Mouse (Mus musculus) layer of hippocampus, postnatal 14 days (tissue): ENCODE measurements around the gene Kifap3. TPM values are rescaled to one million over a fixed set of nuclear protein-coding genes. Genes with fewer than 3 reads are reported as not detected.

Experiments
- DNase-seq, 2 experiments: peaks; one replicate each; pipeline ENCODE4 v3.0.0; 2021 to 2022; ENCODE audit warnings: low spot score in 2 of 2, mixed read lengths in 1 of 2
- total RNA-seq, 2 experiments: library from RNA; stranded (reverse); gene quantifications; 2 replicates each; pipeline ENCODE4 v1.2.3; 2021

The Kifap3 gene
- total RNA-seq, 2 experiments from 2014 or later, result 195 to 199 TPM

DNA sequence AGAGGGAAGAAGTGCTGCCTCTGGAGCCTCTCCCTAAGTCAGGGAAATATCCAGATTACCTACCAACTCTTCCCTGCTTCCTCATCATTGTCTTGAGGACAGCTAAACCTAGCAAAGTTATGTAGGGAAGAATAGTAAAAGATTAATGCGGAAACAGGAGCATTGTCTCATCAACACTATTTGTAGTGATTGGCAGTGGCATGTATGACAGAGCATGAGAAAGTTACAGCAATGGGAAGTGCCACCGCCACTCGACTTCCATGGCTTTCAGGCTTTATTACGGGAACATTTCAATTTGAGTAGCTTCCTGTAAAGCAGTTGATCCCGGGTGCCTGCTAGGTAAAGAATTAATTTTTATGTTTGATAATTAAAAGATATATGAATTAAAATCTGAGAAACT is 113.9 kb downstream of the Kifap3 start:
- no peak for DNase-seq

DNA sequence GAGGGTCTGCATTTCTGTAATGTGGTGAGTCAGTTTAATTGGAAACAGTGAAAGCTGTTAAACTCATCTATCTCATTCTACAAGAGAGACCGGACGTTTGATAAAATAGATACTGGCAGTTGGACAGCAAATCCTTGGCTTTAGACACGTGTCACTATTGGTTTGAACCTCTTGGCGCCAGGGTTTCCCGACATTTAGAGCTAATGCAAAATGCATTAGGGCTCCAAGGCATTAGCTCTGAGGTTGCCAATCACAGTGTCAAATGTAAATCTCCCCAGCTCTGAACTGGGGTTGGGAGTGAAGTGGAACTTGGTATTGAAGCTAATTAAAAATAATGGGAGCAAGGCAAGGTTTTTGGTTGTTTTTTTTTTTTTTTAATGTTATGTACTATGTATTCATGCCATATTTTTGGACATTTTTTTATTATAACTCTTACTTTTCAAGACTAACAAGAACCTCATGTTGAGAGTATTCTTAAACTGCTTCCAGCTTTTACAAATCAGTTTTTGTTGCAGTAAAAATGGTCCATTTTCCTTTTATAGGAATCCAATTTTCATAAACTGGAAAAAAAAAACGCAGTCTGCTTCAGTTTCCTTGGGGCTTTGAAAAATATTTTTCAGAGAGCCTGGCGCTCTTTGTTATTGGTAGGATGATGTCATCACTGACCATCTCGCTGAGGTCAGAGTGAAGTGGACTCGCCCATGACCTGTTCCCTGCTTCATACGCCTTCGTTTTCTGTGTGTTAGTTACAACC is 114.6 kb downstream of the Kifap3 start:
- no peak for DNase-seq

DNA sequence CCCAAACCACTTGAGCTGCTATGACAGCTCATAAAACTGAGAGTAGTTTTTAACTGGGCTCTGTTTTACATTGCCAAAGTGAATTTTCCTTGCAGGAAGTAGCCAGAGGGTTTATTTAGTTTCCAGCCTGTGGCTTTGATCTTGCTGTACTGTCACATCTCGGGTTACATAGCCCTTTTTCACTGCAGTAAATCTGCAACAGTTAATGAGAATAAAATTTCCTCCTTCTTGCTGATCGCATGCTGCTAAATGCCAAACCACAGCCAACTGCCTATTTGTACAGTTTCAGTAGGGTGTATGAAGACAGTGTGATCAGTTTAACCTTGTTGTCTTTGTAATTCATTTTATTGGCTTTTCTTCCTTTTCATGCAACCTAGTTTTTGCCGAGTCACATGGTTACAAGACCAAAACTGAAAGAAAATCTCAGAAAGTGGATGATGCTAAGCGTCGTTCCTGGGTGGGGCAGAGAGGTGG is 118.9 kb downstream of the Kifap3 start:
- no peak for DNase-seq

DNA sequence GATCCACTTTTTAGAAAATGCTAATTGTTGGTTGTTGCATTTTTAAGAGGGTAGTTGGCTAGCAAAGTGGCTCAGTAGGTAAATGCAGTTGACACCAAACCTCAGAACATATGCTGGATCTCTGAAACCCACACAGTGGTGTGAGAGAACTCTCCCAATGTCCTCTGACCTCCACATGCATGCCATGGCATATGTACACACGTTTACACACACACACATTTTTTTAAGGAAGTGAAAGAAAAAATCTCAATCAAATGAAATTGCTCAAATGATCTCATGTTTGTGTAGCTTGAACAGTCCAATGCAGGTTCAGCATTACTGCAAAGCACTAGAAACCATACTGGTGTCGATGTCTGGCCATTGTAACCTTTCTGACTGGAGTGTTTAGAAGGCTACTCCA is 120.2 kb downstream of the Kifap3 start:
- DNase-seq, result no peak

DNA sequence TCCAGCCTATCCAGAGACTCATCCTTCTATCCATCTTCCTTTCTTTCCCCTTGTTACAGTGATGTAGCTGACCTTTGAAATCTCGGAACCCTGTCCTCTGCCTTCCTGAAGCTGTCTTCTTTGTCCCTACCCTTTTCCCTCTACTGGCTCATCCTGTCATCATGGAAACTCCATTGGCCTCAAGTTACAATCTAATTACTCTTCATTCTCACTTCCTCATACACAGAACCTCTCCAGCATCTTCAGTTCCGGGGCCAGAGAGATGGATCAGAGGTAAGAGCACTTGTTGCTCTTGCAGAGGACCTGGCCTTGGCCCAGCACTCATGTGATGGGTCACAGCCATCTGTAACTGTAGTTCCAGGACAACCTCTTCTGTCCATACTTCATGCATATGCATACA is 120.8 kb downstream of the Kifap3 start:
- DNase-seq, result no peak

DNA sequence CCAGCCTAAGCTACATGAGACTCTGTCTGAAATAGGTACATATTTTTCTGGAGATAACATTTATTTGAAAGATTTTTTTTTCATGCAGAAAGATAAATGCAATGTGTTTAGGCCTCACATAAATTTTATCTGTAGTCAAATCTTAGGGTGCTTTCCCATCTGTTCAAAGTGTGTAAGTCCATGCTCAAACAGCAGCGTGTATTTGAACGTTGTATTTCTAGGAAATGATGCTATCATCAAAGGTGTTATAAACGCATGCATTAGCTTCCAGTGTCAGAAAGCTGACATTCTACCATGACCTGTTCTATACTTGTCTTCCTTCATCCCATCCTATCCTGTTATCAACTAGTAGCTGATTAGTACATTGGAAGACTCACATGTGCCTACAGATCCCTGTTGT is 124.0 kb downstream of the Kifap3 start:
- DNase-seq, result no peak

DNA sequence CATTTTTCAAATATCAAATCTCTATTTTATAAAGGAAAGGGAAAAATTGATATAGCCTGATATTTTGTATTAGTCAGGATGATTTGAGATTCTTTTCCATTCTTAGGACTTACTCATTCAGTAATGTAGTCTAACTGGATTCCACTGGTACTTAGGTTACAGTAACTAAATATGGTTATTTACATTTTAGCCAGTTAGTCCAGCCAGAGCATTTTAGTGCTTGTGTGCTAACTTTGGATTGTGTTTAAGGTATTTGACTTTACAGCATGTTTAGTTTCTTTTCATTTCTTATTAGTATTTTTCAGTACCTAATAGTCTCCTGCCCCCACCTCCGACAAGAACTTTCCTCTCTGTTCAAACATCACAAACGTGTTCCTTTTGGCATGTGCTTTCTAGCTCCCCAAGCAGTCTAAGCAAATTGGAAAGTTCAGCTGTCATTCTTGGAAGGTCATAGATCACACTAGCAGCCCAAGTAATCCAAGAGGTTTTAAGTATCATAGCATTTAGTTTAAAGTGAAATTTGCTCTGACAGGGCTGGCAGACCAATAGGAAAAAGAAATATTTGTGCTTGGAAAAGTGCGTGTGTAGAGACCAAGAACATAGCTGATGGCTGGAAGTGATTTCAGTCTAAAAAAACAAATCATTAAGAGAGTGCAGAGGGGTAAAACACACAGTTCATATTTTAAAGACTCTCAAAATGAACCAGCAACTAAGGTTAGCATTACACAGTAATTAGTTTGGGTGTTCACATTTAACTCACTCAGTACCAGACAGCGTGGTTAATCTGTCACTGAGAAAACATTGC is 127.8 kb downstream of the Kifap3 start:
- no peak for DNase-seq

DNA sequence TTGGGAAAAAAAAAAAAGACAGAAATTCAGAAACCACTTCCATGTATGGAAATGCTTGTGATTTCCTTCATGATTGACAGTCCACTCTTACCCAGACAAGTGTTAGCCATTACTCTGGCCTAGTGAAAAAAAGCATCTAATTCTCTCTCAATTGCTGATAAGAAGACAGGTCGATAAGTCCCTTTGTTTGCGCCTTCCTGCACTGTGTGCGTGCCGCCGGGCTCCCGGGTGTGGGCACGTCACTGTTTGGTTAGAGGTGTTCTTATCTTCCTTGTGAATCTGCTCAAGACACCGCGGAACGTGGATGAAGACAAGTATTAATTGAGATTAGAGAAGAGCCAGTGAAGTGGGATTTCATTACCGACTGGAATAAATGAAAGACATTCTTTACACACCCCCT is 129.0 kb downstream of the Kifap3 start:
- DNase-seq, result no peak

DNA sequence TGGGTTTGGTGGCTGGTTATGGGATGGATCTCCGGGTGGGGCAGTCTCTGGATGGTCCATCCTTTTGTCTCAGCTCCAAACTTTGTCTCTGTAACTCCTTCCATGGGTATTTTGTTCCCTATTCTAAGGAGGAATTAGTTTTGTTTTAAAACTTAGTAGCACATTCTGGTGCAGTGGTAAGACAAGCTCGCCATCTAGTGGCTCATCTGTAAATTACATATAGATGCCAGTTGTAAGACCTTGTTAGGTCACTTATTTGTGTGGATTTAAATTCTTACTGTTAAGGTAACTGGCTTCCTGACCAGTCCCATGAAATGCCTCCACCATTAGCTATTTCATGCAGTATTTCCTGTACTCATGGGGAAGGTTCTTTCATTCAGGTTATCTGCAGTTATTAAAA is 131.0 kb downstream of the Kifap3 start:
- peak in 1 of 2 experiments; percentile 62 for DNase-seq

DNA sequence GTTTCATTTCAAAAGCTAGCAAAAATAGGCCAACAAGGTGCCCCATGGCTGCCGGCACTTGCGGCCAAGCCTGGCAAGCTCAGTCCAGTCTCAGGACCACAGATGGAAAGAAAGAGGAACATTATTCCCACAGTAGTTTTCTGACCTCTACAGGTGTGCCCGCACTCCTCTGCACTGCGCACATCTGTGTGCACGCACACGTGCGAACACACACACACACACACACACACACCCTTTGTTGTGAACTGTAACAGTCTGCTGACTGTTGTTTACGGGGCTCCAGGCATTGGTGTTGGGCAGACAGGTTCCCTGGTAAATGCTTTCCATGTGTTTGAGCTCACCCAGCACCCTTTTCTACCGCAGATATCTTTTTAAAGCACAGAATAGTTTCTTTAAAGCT is 131.4 kb downstream of the Kifap3 start:
- DNase-seq, result no peak

DNA sequence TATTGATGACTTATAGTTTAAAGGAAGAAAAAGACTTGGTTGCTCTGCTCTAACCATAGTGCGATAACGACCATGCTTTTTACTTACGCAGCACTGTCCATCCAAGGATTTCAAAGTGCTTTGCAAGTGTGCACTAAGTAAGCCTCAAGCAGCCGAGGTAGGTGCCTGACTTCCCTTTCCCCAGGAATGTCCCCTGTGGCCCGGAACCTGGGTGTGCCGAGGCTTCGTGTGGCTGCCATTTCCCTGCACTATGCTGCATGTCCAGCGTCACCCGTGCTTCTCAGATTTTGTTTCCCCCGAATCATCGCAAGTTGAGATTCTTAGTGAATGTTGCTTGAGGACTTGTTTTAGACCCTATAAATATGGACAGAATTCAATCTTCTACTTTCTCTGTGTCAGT is 132.6 kb downstream of the Kifap3 start:
- no peak for DNase-seq

DNA sequence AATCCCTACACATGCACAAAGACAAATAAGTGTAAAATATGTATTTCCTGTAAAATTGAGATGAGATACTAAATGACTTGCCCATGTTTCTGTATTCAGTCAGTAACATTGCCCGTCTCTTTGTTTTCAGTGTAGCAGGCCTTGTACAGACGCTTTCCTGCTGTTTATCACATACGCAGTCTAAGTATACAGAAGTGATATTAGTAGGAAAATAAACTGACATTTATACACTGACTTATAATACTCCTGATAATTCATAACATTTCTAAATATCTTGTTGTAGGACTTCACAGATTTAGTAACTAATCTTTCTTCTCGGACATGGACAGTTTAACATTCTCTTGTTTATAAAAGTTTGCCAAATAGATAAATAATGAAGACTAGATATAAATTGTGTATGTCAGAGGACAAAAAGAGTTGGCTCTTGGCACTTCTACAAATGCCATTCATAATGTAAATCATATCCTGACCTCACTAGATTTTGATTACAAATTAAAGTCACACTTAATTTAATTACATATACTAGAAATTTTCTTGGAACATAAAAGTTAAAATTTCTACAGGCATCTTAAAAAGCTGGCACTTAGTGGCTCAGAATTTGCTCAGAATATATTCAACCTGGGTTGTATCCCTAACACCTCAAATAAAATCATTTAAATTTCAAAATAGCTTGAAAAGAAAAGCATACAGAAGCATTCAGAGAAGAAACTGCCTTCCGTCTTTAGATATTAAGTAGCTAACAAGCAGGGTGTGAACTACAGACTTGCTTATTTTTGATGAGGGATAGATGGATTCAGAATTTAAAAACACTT is 138.2 kb downstream of the Kifap3 start:
- no peak for DNase-seq

DNA sequence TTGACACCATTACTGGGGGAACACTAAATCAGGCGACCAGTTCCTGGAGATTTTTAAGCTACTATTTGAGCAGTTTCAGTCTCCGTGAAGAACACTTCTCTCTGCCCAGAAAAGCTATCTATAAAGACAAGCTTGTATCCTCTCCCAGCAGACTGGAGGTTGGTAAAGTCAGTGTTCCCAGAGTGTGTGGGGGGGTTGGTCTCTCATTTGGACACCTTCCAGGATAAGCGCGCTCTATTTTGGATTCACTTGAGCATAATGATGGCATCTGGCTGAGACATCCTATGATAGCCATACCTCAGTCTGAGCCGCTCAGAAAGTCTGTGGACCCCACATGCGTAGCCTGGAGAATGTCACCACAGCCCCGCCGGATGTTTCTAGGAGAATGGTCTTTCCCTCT is 144.7 kb downstream of the Kifap3 start:
- no peak for DNase-seq

DNA sequence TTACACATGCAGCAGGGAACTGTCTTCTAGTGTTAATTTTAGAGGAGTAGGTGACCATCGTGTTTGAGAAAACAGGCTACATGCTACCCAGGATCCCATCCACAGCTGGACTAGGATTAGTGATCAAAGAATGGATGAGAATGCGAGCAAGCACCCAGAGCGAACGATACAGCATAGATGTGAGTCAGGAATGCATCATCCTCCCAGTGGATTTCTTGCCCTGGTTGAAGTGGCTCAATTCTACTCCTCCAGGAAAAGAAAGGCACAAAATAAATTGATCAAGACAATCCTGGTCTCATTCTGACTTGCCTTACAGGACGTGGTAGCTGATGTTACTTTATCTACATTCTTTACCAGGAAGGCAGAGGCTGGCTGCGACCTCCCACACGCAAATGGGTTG is 149.5 kb downstream of the Kifap3 start, which contains the start of gene Scyl3:
Gene Scyl3, plus strand, starts transcription at position 255 of the 400 bp plus-strand sequence.
- no peak for DNase-seq

DNA sequence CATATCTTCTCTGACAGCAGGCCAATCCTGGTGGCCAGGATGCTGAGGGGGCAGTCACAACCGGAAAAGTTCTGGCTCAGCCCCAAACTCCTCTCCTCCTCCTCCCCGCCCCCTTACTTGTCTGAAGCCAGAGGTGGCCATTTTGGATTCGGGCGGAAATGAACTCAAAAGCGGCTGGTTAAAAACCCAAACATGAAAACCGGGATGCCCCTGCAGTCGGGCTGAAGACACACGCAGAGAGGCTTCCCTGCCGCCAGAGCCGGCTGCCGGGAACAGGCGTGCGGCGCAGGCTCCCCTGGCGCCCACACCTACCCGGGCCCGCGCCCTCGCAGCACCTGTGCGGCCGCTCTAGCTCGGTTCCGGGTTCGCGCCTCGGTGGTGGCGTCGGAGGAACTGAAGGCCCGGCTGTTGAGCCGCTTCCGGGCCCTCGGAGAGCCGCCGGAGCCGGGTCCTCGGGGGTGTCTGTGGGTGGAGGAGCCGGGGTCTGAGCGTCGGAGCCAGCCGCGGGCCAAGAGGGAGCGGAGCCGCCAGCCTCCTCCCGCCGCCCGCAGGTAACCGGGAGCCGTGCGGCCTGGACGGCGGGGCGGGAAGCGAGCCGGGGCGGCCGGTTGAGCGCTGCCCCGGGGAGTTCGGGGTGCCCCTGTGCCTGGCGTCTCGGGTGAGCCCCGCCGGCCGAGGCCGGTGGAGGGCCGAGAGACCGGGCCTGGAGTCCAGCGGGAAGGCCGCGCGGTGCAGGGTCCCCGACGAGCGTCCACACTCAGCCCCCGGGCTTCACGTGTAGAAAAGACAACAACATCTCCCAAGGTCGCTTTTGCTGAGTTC is 150.5 kb downstream of the Kifap3 start:
- peak; percentile 91 to 92 for DNase-seq

DNA sequence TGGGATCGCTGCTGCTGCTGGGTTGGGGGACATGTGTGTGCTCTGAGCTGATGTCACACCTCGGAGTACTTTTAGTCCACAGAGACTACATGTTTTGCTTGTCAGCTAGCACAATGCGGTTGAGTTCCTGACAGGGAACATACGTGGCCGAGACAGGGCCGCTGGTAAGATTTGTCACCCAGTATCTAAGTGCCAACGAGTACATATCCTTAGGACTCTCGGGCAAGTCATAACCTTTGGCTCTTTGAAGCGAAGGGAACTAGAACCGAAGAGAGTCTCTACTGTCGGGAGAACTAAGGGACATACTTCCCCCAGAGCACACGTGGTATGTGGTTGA is 151.0 kb downstream of the Kifap3 start:
- no peak for DNase-seq

DNA sequence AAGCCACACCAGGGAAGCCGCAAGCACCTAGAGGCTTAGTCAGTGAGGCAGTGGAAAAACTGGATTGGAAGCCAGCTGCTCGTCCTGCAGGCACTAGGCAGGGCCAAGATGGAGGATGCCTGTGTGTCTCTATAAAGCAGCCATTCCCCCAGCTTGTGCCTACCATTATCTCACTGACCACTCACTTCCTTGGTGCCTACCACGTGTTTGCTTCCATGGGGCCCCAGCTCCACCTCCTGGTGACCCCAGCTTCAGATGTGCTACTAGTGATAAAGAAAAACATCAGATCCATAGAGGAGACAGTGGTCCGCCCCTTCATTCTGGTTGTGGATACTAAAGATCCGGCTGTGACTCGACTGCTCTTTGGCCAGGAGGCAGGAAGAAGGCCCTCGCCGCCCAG is 152.4 kb downstream of the Kifap3 start:
- DNase-seq, result no peak

DNA sequence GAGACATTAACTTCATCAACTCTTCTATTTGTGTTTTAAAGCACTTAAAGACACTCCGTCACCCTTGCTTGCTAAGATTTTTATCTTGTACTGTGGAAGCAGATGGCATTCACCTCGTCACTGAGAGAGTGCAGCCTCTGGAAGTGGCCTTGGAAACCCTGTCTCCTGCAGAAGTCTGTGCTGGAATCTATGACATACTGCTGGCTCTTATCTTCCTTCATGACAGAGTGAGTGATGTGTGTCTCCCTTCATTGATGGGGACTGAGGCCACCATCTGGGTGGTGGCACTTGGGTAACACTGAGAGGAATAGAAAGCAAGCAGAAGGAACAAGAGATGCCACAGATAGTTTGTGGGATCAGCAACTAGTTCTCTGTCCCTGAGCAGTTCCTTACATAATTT is 155.2 kb downstream of the Kifap3 start:
- DNase-seq, result no peak

DNA sequence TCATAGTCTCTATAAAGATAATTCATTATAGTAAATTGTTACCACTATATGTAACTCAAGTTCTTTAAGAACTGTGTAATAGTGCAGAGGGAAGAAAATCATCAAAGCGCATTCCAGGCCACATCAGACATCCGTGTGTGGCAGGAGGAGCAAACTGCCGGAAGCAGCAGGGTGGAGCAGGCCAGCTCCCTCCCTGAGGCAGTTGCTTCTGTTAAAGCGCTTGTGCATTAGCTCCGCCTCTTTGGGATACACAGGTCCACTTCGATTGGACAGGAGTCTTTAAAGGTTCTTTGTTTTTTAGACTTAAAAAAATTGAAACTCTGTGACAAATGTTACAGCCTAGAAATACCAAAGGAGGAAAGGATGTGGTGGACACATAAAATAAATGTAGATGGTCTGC is 162.7 kb downstream of the Kifap3 start:
- no peak for DNase-seq

DNA sequence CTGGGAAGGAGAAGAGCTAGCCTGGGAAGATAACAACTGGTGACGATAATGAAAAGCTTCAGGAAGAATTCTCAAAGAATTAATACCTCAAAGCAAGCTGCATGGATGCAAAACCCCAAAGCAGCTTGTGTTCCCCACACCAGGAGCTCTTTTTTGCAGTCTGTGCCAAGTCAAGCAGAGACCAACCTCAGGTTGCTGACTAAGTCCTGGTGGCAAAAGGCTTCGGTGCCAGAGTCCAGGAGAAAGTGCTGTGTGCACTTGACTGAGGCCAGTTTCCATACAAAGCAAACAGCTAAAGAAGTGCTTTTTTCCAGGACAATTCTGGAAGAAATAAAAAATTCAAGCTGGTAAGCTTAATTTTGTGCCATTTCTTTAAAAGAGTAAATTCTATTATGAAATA is 174.0 kb downstream of the Kifap3 start:
- no peak for DNase-seq

DNA sequence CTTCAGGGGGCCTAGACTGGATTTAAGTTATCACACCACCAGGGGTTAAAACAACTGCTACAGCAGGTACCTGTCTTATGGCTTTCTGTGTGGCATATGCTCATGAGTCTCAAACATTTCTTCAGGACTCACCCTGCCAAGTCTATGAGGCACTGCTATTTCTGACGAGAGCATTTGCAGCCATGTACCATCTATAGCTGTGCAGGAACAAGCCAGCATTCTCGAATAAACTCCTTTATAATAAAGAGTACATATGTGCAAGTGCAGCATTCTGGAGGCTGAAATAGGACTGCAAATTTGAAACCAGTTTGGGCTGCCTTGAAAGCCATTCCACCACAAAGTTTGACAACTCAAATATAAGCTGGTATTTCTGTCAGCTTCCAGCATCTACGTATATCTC is 178.7 kb downstream of the Kifap3 start:
- no peak for DNase-seq
